Mouse (Mus musculus) intestine, postnatal 0 days (tissue): ENCODE results near the gene Fzd5. TPM values are rescaled to one million over a fixed set of nuclear protein-coding genes. Genes with fewer than 3 reads are reported as not detected.

Experiments
- ATAC-seq: fragments of 200-750 bp; cut with Nextera tagmentation; 2 replicates; pipeline ENCODE4 v1.8.0; 2017; ENCODE audit warnings: mild to moderate bottlenecking, moderate TSS enrichment, moderate library complexity
- H3K27ac ChIP-seq: fragments of 300-500 bp; sonication (generic); 2 replicates; pipeline ENCODE4 v1.5.1; 2014; ENCODE audit warnings: mild to moderate bottlenecking, low read depth, low read length, moderate library complexity
- H3K27me3 ChIP-seq: fragments of 300-500 bp; sonication (generic); replicated peaks from 2 replicates; pipeline ENCODE4 v1.6.1; 2014; ENCODE audit warnings: low read length, mixed read lengths; ENCODE audit not compliant: control insufficient read depth, insufficient read depth
- H3K36me3 ChIP-seq: fragments of 300-500 bp; sonication (generic); 2 replicates; pipeline ENCODE4 v1.6.1; 2014; ENCODE audit warnings: mild to moderate bottlenecking, moderate library complexity; ENCODE audit not compliant: control insufficient read depth, insufficient read depth
- H3K4me1 ChIP-seq: fragments of 300-500 bp; sonication (generic); replicated peaks from 2 replicates; pipeline ENCODE4 v1.6.1; 2014; ENCODE audit warnings: antibody characterized with exemption, low read length, mixed read lengths; ENCODE audit not compliant: control insufficient read depth, insufficient read depth
- H3K4me2 ChIP-seq: fragments of 300-500 bp; sonication (generic); replicated peaks from 2 replicates; pipeline ENCODE4 v1.6.1; 2014; ENCODE audit warnings: low read depth, mild to moderate bottlenecking, moderate library complexity
- H3K4me3 ChIP-seq: fragments of 300-500 bp; sonication (generic); 2 replicates; pipeline ENCODE4 v1.5.1; 2014; ENCODE audit warnings: low read depth, low read length
- H3K9ac ChIP-seq: fragments of 300-500 bp; sonication (generic); 2 replicates; pipeline ENCODE4 v1.6.1; 2014; ENCODE audit warnings: mild to moderate bottlenecking, low read depth, low read length
- H3K9me3 ChIP-seq: fragments of 300-500 bp; sonication (generic); 2 replicates; pipeline ENCODE4 v1.6.1; 2016; ENCODE audit warnings: mixed run types; ENCODE audit not compliant: control insufficient read depth
- CTCF ChIP-seq: sonication (generic); IDR thresholded peaks from 2 replicates; pipeline ENCODE4 v1.5.1; 2016; ENCODE audit warnings: low read depth, mild to moderate bottlenecking, control low read depth, antibody characterized with exemption, moderate library complexity
- WGBS: fragments of 180-500 bp; shearing (Covaris S2); extraction: QIAGEN DNeasy Blood & Tissue Kit; methylation state at CpG from one replicate; pipeline ENCODE4 v1.1.7; 2014; 5-methylcytosine and 5-hydroxymethylcytosine counted together
- polyA plus RNA-seq: library from polyadenylated mRNA; unstranded; fragments of >200 nt; fragmentation: Nextera tagmentation; extraction: Ambion mirVana; gene quantifications from 2 replicates; pipeline ENCODE4 v1.2.1, GENCODE M21; 2015

The Fzd5 gene
- polyA plus RNA-seq, 1 experiment from 2014 or later, result 4.7 TPM

DNA sequence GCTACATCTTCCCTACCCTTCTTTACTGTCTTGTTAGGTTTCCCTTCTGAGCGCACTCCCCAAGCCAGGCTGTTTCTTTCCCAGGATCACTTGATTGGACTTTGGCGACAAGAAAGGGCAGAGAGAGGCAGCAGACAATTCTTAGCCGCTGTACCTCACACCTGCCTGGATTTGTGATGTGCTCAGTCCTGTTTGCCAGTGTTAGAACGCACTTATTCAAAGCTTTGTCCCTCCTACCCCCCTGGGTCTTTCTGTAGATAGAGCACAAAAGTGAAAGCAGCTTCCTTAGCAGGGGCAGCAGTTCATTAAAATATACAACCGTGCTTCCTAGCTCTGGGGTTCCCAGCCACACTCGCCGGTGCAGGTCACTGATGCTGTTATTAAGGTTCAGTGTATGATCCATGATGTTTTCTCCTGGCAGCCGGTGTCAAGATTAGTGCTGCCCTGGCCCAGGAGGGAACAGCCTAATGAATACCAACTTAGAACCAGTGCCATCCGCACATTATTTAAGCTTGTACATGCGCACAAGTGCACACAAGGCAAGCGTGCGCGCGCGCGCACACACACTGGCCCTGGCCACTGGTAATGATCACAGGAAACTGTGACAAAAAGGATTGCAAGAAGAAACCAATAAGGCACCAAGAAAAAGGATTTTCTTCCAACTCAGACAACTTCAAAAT, 6.1 kb downstream of the Fzd5 start:
- H3K36me3 ChIP-seq, result peaks cover 15% of the 10 kb centered on the region; the same call in 1 of the 2 replicates
- H3K4me3 ChIP-seq, result 0 out of 2 replicates have a peak overlapping the region, but pooled peaks have one; percentile 7
- no peak overlapping the region for H3K9ac ChIP-seq
- H3K27ac ChIP-seq, result no peak overlapping the region
- no peaks in the 10 kb centered on the region for H3K27me3 ChIP-seq
- ATAC-seq, result no peak
- peak overlapping the region; percentile 94 for H3K4me2 ChIP-seq
- no peak for TF ChIP-seq CTCF
- 52% methylated on average over 16 of the region's 16 CpGs for WGBS
- H3K4me1 ChIP-seq, result 0 out of 2 replicates have a peak, but pooled peaks cover 3% of the 10 kb centered on the region
- H3K9me3 ChIP-seq, result no peaks in the 10 kb centered on the region

DNA sequence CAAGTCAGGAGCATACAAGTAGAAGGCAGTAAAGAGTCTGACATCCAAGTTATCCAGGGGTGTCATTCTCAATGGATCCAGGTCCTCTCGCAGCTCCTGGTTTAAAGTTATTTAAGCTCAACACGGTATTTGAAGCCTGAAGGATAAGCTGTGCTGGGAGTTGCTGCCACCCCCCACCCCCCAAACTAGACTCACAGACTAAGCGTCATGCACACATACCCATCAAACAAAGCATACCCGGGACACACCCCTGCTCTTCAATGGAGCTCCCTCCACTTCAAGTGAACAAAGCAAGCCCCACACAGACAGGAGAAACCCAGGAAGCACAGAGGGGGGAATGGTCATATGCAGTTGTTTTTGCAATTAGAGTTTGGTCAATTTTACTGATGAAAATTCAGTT, 7.5 kb downstream of the Fzd5 start:
- 0 out of 2 replicates have a peak, but pooled peaks cover 3% of the 10 kb centered on the region for H3K4me1 ChIP-seq
- H3K27me3 ChIP-seq, result no peaks in the 10 kb centered on the region
- H3K4me3 ChIP-seq, result no peak overlapping the region
- no peak for TF ChIP-seq CTCF
- H3K4me2 ChIP-seq, result no peak overlapping the region
- H3K36me3 ChIP-seq, result 0 out of 2 replicates have a peak, but pooled peaks cover 6% of the 10 kb centered on the region
- ATAC-seq, result no peak
- no peak overlapping the region for H3K9ac ChIP-seq
- 59% methylated on average over 4 of the region's 4 CpGs for WGBS
- no peaks in the 10 kb centered on the region for H3K9me3 ChIP-seq
- H3K27ac ChIP-seq, result no peak overlapping the region

DNA sequence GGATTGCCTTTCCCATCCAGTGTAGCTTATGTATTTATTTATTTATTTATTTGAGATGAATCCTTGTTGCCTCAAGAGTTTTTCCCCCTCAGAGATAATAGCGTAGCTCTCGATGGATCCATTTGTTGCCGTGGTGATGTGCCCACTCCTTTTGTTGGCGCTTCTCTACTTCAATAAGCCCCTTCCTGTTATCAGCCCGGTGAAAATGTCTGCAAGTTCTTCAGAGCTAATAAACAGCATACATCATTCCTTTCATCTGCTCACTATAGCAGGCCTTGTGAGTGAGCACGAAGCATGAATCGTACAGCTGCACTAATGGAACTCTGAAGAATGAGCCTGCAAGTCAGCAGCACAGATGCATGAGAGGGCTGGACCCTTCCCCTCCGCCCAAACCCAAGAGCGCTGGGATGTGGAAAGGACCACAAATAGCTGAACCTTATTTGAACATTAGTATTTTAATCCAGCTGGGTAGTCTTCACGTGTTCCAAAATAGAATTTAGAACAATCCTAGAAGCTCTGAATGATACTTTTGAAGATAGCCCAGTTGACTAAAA, 16.4 kb downstream of the Fzd5 start:
- Histone ChIP-seq H3K9ac (no peak overlapping the region), H3K36me3 (peaks cover 14% of the 10 kb centered on the region; the same call in 1 of the 2 replicates), H3K4me1 (no peaks in the 10 kb centered on the region), H3K27me3 (no peaks in the 10 kb centered on the region), H3K4me2 (no peak overlapping the region), H3K9me3 (no peaks in the 10 kb centered on the region), H3K4me3 (no peak overlapping the region), H3K27ac (no peak overlapping the region)
- no peak for TF ChIP-seq CTCF
- ATAC-seq, result no peak
- 63% methylated on average over 10 of the region's 10 CpGs for WGBS

DNA sequence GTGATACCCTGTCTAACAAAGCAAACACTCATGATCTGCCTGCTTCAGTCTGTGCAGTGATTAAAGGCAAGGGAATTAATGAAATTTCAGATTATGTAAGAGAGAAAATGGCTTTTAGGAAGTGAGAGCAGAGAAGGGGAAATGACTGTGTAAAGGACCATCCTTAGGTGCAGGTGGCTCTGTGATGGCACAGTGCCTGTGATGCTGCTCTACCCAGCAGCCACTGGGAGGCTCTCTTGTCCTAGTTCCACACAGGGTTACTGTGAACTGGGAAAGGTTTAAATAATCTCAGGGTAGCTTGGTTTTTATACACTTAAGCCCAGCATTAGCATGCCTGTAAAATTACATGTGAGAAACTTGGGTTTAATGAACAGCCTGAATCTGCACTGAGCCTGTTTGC, 20.0 kb downstream of the Fzd5 start:
- no peaks in the 10 kb centered on the region for H3K27me3 ChIP-seq
- H3K4me2 ChIP-seq, result no peak overlapping the region
- H3K9me3 ChIP-seq, result no peaks in the 10 kb centered on the region
- H3K27ac ChIP-seq, result no peak overlapping the region
- TF ChIP-seq CTCF, result peak; percentile 85
- no peak overlapping the region for H3K4me3 ChIP-seq
- no peak overlapping the region for H3K9ac ChIP-seq
- peaks cover 14% of the 10 kb centered on the region; the same call in 1 of the 2 replicates for H3K36me3 ChIP-seq
- no peaks in the 10 kb centered on the region for H3K4me1 ChIP-seq
- ATAC-seq, result no peak

DNA sequence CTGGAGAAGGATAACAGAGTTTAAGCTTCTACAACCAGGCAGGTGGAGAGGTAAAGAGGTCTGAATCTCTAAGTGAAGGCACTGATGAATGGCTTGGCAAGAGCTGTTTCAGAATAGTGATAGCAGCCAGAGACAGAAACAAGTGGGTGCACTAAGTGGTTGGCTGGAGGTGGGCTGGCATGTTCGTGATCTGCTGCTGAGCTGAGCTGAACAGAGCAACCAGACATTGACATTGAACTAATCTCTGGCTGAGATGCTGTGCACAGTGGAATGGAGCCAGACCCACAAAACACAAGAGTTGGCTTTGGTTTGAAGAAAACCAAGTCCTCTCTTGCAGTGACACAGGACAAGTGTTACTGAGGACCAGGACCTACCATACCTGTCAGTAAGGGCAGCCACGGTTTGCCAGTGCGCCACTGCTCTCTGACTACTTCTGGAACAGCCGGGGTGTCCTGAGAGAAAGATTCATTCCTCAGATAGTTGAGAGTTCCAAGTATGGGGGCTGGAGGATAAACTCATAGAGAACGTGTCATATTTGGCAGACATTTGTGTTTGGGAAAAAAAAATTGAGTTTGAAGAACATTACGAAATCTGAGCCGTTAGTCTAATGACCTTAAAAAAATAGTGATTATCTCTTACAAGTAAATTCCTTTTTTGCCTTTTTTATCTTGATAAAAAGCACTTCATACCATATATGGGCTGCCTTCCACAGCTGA, 20.8 kb downstream of the Fzd5 start:
- H3K36me3 ChIP-seq, result peaks cover 8% of the 10 kb centered on the region; the same call in 1 of the 2 replicates
- H3K9me3 ChIP-seq, result no peaks in the 10 kb centered on the region
- H3K27ac ChIP-seq, result no peak overlapping the region
- H3K9ac ChIP-seq, result no peak overlapping the region
- no peaks in the 10 kb centered on the region for H3K4me1 ChIP-seq
- WGBS, result 78% methylated on average over 7 of the region's 7 CpGs
- no peak for TF ChIP-seq CTCF
- ATAC-seq, result no peak
- H3K27me3 ChIP-seq, result no peaks in the 10 kb centered on the region
- no peak overlapping the region for H3K4me3 ChIP-seq
- H3K4me2 ChIP-seq, result no peak overlapping the region

DNA sequence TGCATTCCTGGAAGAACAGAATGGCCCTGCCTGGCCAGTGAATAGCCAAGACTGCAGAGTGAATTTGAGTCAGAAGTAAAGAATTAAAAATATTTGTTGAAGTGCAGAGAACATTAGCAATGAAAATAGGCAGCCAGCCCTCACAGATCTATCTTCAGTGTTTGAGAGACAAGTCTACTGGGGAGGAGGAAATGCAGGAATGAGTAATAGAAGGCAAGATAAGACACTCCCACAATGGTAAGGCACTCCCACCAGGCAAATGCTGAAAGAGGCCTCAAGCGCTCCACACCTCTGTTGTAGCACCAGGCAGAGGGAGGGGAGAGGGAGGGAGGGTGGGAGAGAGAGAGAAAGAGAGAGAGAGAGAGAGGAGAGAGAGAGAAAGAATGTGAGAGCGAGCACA, 22.1 kb downstream of the Fzd5 start:
- Histone ChIP-seq H3K27ac (no peak overlapping the region), H3K36me3 (0 out of 2 replicates have a peak, but pooled peaks cover 5% of the 10 kb centered on the region), H3K4me2 (no peak overlapping the region), H3K9ac (no peak overlapping the region), H3K4me3 (no peak overlapping the region), H3K4me1 (no peaks in the 10 kb centered on the region), H3K27me3 (no peaks in the 10 kb centered on the region), H3K9me3 (no peaks in the 10 kb centered on the region)
- ATAC-seq, result peak; percentile 53; the same call in 1 of the 2 replicates
- TF ChIP-seq CTCF, result no peak
- WGBS, result 42% methylated on average over 2 of the region's 2 CpGs
